In the genomic region with DNA sequence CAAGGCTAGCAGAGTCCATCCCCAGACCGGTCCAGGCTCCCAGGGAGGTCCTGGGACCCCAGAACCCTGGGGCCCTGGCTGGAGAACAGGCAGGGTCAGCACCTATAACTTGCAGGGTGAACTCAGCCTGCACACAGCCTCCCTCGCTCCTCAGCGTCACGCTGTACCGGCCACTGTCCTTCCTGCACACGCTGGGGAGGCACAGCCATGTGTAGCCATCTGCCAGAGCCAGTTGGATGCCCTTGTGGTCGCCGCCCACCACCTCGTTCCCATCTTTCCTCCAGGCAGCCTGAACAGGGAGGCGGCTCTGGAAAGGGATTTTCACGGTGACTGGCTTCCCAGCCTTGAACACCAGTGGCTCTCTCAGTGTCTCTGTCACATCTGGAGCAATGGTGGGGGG, we compare ENCODE assay signal across 20 mouse cellular contexts. TPM values are rescaled to one million over a fixed set of nuclear protein-coding genes. Genes with fewer than 3 reads are reported as not detected.
DNase-seq lines count a peak whose midpoint lies in the region; ATAC-seq lines count a peak whose summit lies in the region.
"Had no signal": no experiment of that assay in that cellular context is flagged by ENCODE, and none has a peak within 500 bp of the region (broad histone marks: within the 10 kb centered on the region; RNA-seq: fewer than 3 reads in every experiment).

No protein-coding gene starts in this region.

- DNase-seq in frontal cortex, postnatal 10 days (ENCODE audit: low spot score in 2 of 2), result no peak
- peak; percentile 21 for DNase-seq in layer of hippocampus, adult 11-12 months (ENCODE audit: low spot score)
- no peak for DNase-seq in layer of hippocampus, postnatal 25 days (ENCODE audit: extremely low spot score in 1 of 2, low spot score in 1 of 2)
- DNase-seq in left cerebral cortex, postnatal 36 days (ENCODE audit: low spot score in 2 of 2), result peak; percentile 19 to 39
- no peak for DNase-seq in left cerebral cortex, postnatal 14 days (ENCODE audit: low spot score in 2 of 2)
- DNase-seq in right cerebral cortex, postnatal 14 days, result peak; percentile 25
- DNase-seq in right cerebral cortex, postnatal 10 days (ENCODE audit: low spot score in 2 of 2), result no peak
- DNase-seq: adrenal gland, adult 8-10 months; cerebellum, adult 18-20 months; cerebellum, postnatal 25 days; forebrain, postnatal 0 days; gastrocnemius, postnatal 36 days; heart, adult 2 months; heart, postnatal 14 days; liver, postnatal 0 days had no signal

- ATAC-seq in frontal cortex, adult (ENCODE audit: low TSS enrichment), result peak; percentile 86
- ATAC-seq: activated CD4-positive, CD25-positive, alpha-beta regulatory T cell, adult 4 months; forebrain, postnatal 0 days; intestine, postnatal 0 days; liver, postnatal 0 days; lung, postnatal 0 days; midbrain, embryonic 13.5 days had no signal

- intact Hi-C loops in left cerebral cortex, postnatal 36 days (cut with DNase I), result no loop called here
- intact Hi-C loops in left cerebral cortex, postnatal 14 days (cut with DNase I), result no loop called here

RNA-seq across cellular contexts. Expression of gene Igfn1, which starts 41.6 kb away (rescaled TPM):
- total RNA-seq in layer of hippocampus, postnatal 25 days (2021), result under 1 TPM; 0.23 to 0.25 TPM
- 10 to 100 TPM; 12.8 to 16.3 TPM for total RNA-seq in left cerebral cortex, postnatal 36 days (2021)
- 1 to 10 TPM; 1.8 to 2.9 TPM for total RNA-seq in left cerebral cortex, postnatal 14 days (2021)
- total RNA-seq: forebrain, postnatal 0 days; heart, adult 2 months had no signal

RNA-seq across cellular contexts. Expression of gene Tmem9, which starts 43.4 kb away (rescaled TPM):
- 10 to 100 TPM; 66.8 to 80.8 TPM for total RNA-seq in layer of hippocampus, postnatal 25 days (2021)
- total RNA-seq in left cerebral cortex, postnatal 36 days (2021), result 10 to 100 TPM; 61.4 to 63.7 TPM
- 10 to 100 TPM; 73.0 to 78.7 TPM for total RNA-seq in left cerebral cortex, postnatal 14 days (2021)

RNA-seq across cellular contexts. Expression of gene Pkp1, which starts 45.6 kb away (rescaled TPM):
- not detected for total RNA-seq in layer of hippocampus, postnatal 25 days (2021)
- under 1 TPM; 0.39 to 0.44 TPM for total RNA-seq in left cerebral cortex, postnatal 36 days (2021)
- total RNA-seq in left cerebral cortex, postnatal 14 days (2021), result under 1 TPM; 0.13 to 0.30 TPM
- total RNA-seq: heart, adult 2 months had no signal

Comparison
In these comparisons a context has a peak if more than half of its experiments do, and no peak if none do; other contexts are left out.
1. DNase-seq: peak in layer of hippocampus, adult 11-12 months (single experiment), left cerebral cortex, postnatal 36 days (2 of 2) and right cerebral cortex, postnatal 14 days (single experiment); none in frontal cortex, postnatal 10 days (0 of 2), layer of hippocampus, postnatal 25 days (0 of 2), left cerebral cortex, postnatal 14 days (0 of 2) and right cerebral cortex, postnatal 10 days (0 of 2).